Mouse (Mus musculus) brain, embryonic 14.5 days (tissue): ENCODE data around the gene Arl6ip4.

ENCODE experiments used
- CTCF ChIP-seq: fragments of 200-500 bp; IDR thresholded peaks from 2 replicates; pipeline ENCODE4 v1.5.1; 2012; ENCODE audit warnings: inconsistent platforms, mild to moderate bottlenecking, moderate library complexity, borderline replicate concordance; ENCODE audit not compliant: insufficient read depth, insufficient read length; ENCODE audit errors: extremely low read depth
- POLR2A ChIP-seq: fragments of 200-500 bp; IDR thresholded peaks from 2 replicates; pipeline ENCODE4 v1.6.1; 2012; ENCODE audit warnings: mild to moderate bottlenecking, inconsistent platforms, borderline replicate concordance; ENCODE audit not compliant: poor library complexity, insufficient read depth, insufficient read length, severe bottlenecking; ENCODE audit errors: extremely low read depth

- TF ChIP-seq CTCF (no peak), POLR2A (no peak)
Measured at GRCm38 (mm10) chr5:124167621-124168020, 51.7 kb downstream of the Arl6ip4 start.
